Mouse (Mus musculus) adrenal gland, postnatal 10 days (tissue): ENCODE measurements around the gene Rrn3. TPM values are rescaled to one million over a fixed set of nuclear protein-coding genes. Genes with fewer than 3 reads are reported as not detected.
"Not testable (repeated sequence)": the region's sequence is repeated elsewhere in the genome, so short reads cannot be mapped to it uniquely, and the experiment has no call there.

Experiments
- DNase-seq: peaks from one replicate; pipeline ENCODE4 v3.0.0; 2021; ENCODE audit warnings: mixed read lengths
- total RNA-seq, 2 experiments: library from RNA; stranded (reverse); gene quantifications; 2 replicates each; pipeline ENCODE4 v1.2.3; 2021

Gene Rrn3
- total RNA-seq, 2 experiments from 2014 or later = 37.6 to 38.0 TPM

GRCm38 (mm10) chr16:13781216-13781615, 708 bp downstream of the Rrn3 start:
- no peak for DNase-seq

DNA sequence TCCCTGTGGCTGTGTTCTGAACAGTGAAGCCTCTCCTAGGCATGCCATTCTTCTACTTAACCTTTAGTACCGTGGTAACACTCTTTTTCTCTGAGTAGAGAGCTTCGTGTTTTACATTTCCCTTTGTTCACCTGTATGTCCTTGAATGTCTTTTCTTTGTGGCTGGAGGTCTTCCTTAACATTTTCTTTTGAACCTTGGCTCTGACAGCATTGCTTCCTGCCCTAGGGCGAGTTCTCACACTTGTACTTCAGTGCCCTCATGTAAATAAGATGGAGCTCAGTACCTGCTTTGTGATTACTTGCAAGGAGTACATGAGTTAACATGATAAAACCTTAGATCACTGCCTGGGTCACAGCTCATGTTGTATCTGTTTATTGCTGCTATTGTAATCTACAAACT, 5.4 kb downstream of the Rrn3 start:
- no peak for DNase-seq

GRCm38 (mm10) chr16:13793441-13793840, 12.9 kb downstream of the Rrn3 start:
- DNase-seq = not testable (repeated sequence)

DNA sequence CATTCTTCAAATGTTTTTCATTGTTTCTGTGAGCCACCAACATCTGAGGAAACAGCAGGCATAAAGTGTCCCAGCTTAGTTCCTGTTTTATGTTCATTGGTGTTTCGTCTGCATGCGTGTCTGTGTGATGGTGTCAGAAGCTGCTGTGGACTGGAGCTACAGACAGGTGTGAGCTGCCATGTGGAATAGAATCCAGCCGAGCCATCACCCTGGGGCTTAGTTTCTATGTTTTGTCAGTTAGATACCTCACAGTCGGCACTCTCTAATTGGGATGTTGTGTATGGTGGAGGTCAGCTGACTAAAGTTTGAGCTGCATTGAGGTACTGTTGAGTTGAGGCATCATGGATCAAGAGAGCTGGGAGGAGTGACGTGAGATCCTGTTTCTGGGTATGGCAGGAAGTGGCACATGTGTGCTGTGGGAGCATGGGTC, 16.3 kb downstream of the Rrn3 start:
- no peak for DNase-seq

DNA sequence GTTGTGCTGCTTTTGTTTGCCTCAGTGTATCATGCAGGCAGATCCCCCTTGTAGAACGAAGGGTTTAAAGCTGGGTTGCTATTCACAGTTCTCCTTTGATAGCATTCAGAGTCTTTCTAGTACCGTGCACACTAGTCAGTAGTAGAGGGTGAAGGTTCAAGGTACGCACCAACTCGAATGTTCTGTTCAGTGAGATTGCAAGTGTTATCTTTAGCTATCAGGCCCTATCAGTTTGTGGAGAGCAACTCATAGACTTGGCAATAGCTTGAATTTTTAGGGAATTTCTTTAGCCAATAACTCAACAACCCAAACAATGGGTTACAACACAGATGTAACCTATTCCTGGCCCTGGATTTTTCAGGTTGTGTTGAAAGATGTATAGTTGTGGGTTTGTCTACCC, 20.7 kb downstream of the Rrn3 start:
- no peak for DNase-seq

DNA sequence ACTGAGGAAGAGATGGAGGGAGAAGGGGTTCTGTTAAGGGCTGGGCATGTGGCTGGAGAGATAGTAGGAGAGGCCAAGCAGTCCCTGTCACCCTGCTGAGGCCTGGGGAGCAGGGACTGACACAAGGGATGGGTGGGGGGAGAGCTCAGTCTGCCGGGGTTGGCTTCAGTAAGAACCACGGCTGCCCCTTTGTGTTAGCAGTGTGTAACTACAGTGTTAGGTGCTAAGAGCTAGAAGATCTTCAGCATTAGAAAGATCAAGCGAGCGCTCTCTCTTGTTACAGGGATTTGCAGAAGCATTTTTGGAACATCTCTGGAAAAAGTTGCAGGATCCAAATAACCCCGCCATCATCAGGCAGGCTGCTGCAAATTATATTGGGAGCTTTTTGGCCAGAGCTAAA, 24.2 kb downstream of the Rrn3 start:
- no peak for DNase-seq

- no peak for DNase-seq
These were observed 27.1 kb downstream of the Rrn3 start for GRCm38 (mm10) chr16:13807616-13808015.

DNA sequence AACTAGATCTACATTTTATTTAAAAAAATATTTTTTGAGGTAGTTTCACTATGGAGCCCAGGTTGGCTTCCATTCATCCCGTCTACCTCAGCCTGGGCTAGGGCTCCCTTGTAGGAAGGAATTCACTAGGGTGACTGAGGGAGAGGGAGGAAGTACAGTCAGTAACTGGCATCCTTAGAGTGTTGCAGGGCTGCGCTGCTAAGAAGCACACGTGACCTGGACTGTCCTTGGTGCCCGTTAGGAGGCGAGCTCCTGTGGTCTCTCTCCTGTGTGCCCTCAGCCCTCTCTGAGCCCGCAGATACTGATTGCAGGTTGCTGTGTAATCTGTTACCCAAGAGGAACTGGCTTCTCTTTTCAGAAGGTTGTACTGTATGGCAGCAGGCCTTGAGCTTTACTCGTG, 27.9 kb downstream of the Rrn3 start:
- no peak for DNase-seq

- DNase-seq = no peak
These were observed 31.6 kb downstream of the Rrn3 start for GRCm38 (mm10) chr16:13812152-13812551.

DNA sequence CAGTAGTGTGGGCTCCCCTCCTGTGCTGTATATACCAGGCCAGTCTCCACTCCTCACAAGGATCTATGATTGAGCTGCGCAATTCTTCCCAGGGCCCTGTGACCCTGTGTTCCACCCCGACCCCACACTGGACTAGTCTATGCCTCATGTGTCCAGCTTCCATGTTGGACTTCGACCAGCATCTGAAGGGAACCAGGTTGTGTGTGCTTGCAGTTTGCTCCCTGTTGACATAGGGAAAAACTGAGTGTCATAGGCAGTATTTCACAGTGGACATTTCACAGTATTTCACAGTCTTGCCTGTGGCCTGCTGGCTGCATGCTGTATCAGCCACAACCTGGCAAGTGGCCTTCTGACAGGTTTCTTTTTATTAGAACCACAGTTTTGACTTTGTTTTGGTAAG, 32.7 kb downstream of the Rrn3 start:
- DNase-seq = no peak

GRCm38 (mm10) chr16:13818560-13819393, 38.3 kb downstream of the Rrn3 start, which contains the start of gene Ntan1:
Gene Ntan1, plus strand, starts transcription at chr16:13818845.
- peak; percentile 99 for DNase-seq

DNA sequence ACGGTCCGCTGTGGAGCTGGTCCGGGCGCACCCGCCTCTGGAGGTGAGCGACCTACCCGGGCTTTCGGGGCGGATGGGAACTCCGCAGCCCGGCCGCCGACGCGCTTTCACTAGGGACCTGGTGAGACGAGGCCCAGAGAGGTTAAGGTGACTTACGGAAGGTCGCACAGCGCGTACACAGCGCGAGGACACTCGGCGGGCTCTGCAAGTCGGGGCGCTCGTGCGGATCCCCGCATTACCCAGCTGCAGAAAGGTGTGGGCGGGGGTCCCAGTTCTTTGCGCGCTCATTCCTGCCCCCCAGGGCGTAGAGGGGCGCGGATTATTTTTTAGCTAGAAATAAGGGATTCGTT, 38.9 kb downstream of the Rrn3 start:
- no peak for DNase-seq

DNA sequence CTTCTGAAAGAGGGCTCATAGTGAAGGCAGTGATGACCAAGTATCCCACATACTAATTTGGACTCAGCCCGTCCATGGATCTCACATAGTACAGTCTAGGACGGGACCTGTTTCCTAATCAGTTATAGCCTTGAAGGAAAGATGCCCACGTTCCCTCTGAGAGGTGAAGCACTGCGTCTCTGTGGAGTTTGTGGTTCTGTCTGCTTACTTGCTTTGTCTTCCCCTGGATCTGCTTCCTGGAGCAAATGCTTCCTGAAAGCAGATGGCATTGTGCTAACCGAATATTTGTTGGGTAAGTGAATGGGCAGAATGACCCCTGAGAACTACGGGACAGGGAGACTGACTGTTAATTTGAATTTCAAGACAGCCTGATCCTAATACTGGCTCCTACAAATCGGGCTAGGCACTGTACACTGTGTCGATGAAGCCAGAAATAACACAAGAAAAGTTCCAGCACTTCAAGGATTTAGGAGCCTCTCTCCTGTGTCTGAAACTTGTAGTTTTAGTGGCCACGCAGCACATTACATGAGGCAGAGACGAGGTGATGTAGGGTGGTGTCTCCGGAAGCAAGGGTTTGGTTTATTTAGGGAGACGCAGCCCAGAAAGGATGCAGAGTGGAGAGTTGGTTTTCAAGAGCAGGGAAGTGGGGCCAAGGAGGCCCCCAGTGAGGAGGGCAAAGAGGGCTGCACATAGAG, 39.4 kb downstream of the Rrn3 start:
- no peak for DNase-seq

DNA sequence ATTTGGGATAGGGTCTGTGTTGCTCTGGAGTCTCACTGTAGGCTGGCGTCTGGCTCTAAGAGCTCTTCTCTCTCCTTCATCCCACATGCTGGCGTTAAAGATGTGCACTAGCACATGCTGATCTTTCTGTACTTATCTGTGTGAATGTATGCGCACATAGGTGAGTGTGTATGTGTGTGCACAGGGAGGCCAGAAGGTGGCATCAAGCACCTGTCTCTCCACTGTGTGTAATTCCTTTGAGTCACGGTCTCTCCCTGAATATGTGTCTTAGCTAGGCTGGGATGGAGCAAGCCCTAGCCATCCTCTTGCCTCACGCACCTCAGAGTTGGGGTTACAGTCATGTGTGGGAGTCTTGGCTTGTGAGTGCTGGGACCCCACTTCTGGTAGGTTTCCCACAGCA, 40.3 kb downstream of the Rrn3 start:
- no peak for DNase-seq

- no peak for DNase-seq
These were observed 45.4 kb downstream of the Rrn3 start for GRCm38 (mm10) chr16:13825781-13826490.

- no peak for DNase-seq
These were observed 46.0 kb downstream of the Rrn3 start for GRCm38 (mm10) chr16:13826511-13826910.

DNA sequence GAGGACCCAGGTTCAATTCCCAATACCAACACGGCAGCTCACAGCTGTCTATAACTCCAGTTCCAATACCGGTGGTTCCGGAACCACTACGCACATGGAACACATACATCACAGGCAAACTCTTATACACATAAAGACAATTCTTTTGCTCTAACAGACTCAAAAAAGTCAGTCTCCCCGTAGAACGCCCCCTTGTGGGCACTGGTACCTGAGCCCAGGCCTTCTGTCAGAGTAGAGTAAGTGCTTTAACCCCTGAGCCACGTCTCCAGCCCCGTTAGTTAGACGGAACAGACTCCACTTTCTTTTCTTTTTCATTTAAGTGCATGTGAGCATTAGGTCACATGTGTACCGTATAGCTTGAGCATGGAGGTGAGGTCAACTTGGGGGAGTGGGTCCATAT, 49.9 kb downstream of the Rrn3 start:
- no peak for DNase-seq

DNA sequence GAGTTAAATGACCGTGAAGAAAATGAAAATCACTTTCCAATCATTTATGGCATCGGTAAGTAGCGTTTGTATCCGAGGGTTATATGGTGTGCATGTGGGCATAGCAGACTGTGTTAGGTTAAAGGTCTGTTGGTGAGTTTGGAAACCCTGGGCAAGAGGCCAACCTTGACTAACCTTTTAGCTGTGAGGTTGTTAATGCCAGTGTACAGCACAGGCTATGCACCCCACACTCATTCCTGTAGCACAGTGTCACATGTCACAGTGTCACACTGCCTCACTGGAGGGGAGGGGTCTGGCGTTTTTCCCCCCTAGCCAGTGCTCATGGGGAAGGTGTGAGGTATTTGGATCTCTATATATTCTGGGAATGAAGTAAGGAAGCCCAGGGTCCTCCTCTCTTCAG, 51.1 kb downstream of the Rrn3 start:
- DNase-seq = peak; percentile 47

DNA sequence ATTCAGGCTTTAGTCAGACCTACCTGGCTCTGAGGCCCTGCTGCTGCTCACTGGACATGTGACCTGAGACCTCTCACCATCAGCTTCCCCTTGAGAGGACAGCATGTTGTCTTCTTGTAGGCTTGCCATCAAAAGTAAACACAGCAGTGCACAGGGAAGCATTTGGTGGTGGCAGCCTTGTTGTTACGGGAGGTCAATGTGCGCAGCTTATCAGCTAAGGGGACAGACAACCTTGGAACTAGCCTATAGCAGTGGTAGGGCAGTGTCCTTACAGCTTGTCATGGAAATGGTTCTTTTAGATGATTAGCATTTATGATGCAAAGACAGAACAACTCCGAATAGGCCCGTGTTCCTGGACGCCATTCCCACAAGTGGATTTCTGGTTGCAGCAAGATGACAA, 53.9 kb downstream of the Rrn3 start:
- DNase-seq = no peak

DNA sequence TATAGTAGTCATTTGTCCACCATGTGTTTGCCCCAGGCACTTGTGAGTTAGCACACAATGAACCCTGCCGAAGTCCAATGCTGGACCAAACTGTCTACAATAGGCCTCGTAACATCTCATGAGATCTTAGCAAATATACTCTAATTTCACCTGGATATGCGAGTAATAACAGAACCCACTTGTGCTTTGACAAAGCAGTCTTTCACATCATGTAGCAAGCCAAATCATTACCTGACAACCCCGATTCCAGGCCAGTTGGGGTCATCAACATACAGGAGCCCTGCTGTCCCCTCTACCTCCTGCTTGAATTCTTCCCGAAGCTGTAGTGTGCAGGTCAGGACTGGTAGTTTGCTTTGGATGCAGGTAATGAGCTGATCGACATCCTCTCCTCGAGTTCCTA, 59.5 kb downstream of the Rrn3 start:
- no peak for DNase-seq

GRCm38 (mm10) chr16:13840956-13841355, 60.4 kb downstream of the Rrn3 start:
- no peak for DNase-seq

GRCm38 (mm10) chr16:13845031-13845430, 64.5 kb downstream of the Rrn3 start:
- DNase-seq = no peak

GRCm38 (mm10) chr16:13846675-13847074, 66.2 kb downstream of the Rrn3 start:
- DNase-seq = no peak
